Mouse (Mus musculus) MEL (cell line): ENCODE results near the gene Rassf1. TPM values are rescaled to one million over a fixed set of nuclear protein-coding genes. Genes with fewer than 3 reads are reported as not detected.
A peak's percentile ranks its signal among the peaks of the same experiment; 100 is the strongest.

Source experiments
- DNase-seq: peaks from one replicate; pipeline ENCODE4 v3.0.0; 2011; ENCODE audit warnings: low read depth, low spot score
- H3K27ac ChIP-seq: 2 replicates; pipeline ENCODE4 v1.5.1; 2012; ENCODE audit warnings: low read depth, mild to moderate bottlenecking, control low read depth, low read length, moderate library complexity; ENCODE audit not compliant: control insufficient read depth
- H3K27me3 ChIP-seq, 2 experiments: fragments of 150-350 bp in 1 of 2; sonication (generic) in 1 of 2; 2 replicates each; pipeline ENCODE4 v1.6.1; 2012; ENCODE audit warnings: low read length in 2 of 2, mild to moderate bottlenecking in 2 of 2, improper control_type of control experiment in 1 of 2, moderate library complexity in 1 of 2; ENCODE audit not compliant: insufficient read depth in 2 of 2, control insufficient read depth in 1 of 2
- H3K36me3 ChIP-seq, 2 experiments: 2 replicates each; pipeline ENCODE4 v1.6.1; 2012 to 2014; ENCODE audit warnings: low read length in 2 of 2, improper control_type of control experiment in 1 of 2, inconsistent platforms in 1 of 2, mild to moderate bottlenecking in 1 of 2; ENCODE audit not compliant: insufficient read depth in 2 of 2, control insufficient read depth in 1 of 2
- H3K4me1 ChIP-seq, 2 experiments: fragments of 150-350 bp in 1 of 2; sonication (generic) in 1 of 2; 2 replicates each; pipeline ENCODE4 v1.6.1; 2012; ENCODE audit warnings: low read length in 2 of 2, improper control_type of control experiment in 1 of 2, mild to moderate bottlenecking in 1 of 2; ENCODE audit not compliant: insufficient read depth in 2 of 2, control insufficient read depth in 1 of 2
- H3K4me3 ChIP-seq, 2 experiments: fragments of 150-350 bp in 1 of 2; sonication (generic) in 1 of 2; 2 replicates each; pipeline ENCODE4 v1.5.1; 2012; ENCODE audit warnings: low read depth in 2 of 2, low read length in 2 of 2, mild to moderate bottlenecking in 2 of 2, moderate library complexity in 2 of 2, control low read depth in 1 of 2, improper control_type of control experiment in 1 of 2; ENCODE audit not compliant: control insufficient read depth in 1 of 2, insufficient read depth in 1 of 2
- H3K79me2 ChIP-seq: 2 replicates; pipeline ENCODE4 v1.6.1; 2012; ENCODE audit warnings: mild to moderate bottlenecking, low read length, moderate library complexity; ENCODE audit not compliant: control insufficient read depth, poor library complexity, insufficient read depth
- H3K9ac ChIP-seq: 2 replicates; pipeline ENCODE4 v1.6.1; 2012; ENCODE audit warnings: low read depth, mild to moderate bottlenecking, control low read depth, low read length, moderate library complexity; ENCODE audit not compliant: control insufficient read depth, poor library complexity, severe bottlenecking
- H3K9me3 ChIP-seq: fragments of 150-350 bp; sonication (generic); replicated peaks from 2 replicates; pipeline ENCODE4 v1.6.1; 2012; ENCODE audit warnings: mild to moderate bottlenecking, low read length, improper control_type of control experiment, moderate library complexity; ENCODE audit not compliant: insufficient read depth
- EP300 ChIP-seq, 2 experiments: IDR thresholded peaks; 2 replicates each; pipeline ENCODE4 v1.6.1; 2011; ENCODE audit warnings: improper control_type of control experiment in 2 of 2, low read length in 2 of 2, low read depth in 1 of 2, mild to moderate bottlenecking in 1 of 2
- ETS1 ChIP-seq: IDR thresholded peaks from 2 replicates; pipeline ENCODE4 v1.6.1; 2012; ENCODE audit warnings: low read depth, mild to moderate bottlenecking, inconsistent platforms, low read length, improper control_type of control experiment, moderate library complexity
- GATA1 ChIP-seq: IDR thresholded peaks from 2 replicates; pipeline ENCODE4 v1.6.1; 2011; ENCODE audit warnings: low read depth, low read length, improper control_type of control experiment
- MAZ ChIP-seq: IDR thresholded peaks from 2 replicates; pipeline ENCODE4 v1.6.1; 2012; ENCODE audit warnings: low read depth, mild to moderate bottlenecking, inconsistent platforms, low read length, improper control_type of control experiment
- MEF2A ChIP-seq: IDR thresholded peaks from 2 replicates; pipeline ENCODE4 v1.6.1; 2014; ENCODE audit warnings: low read depth, mild to moderate bottlenecking, inconsistent platforms, low read length, improper control_type of control experiment; ENCODE audit not compliant: poor library complexity, insufficient replicate concordance, severe bottlenecking; ENCODE audit errors: extremely low read depth
- NRF1 ChIP-seq: IDR thresholded peaks from 2 replicates; pipeline ENCODE4 v1.6.1; 2014; ENCODE audit warnings: low read depth, mild to moderate bottlenecking, inconsistent platforms, low read length, improper control_type of control experiment, moderate library complexity; ENCODE audit not compliant: poor library complexity, insufficient read depth, severe bottlenecking
- TBP ChIP-seq: IDR thresholded peaks from 2 replicates; pipeline ENCODE4 v1.8.0; 2011; ENCODE audit warnings: low read depth, low read length, improper control_type of control experiment
- TCF12 ChIP-seq: IDR thresholded peaks from 2 replicates; pipeline ENCODE4 v1.6.1; 2014; ENCODE audit warnings: low read depth, mild to moderate bottlenecking, inconsistent platforms, low read length, improper control_type of control experiment, moderate library complexity
- ZC3H11A ChIP-seq: IDR thresholded peaks from 2 replicates; pipeline ENCODE4 v1.6.1; 2012; ENCODE audit warnings: low read depth, mild to moderate bottlenecking, inconsistent platforms, low read length, improper control_type of control experiment
- ZKSCAN1 ChIP-seq: IDR thresholded peaks from 2 replicates; pipeline ENCODE4 v1.6.1; 2012; ENCODE audit warnings: low read depth, mild to moderate bottlenecking, inconsistent platforms, low read length, improper control_type of control experiment, moderate library complexity
- ZMIZ1 ChIP-seq: IDR thresholded peaks from 2 replicates; pipeline ENCODE4 v1.6.1; 2012; ENCODE audit warnings: low read depth, mild to moderate bottlenecking, inconsistent platforms, low read length, improper control_type of control experiment, moderate library complexity
- polyA plus RNA-seq, 2 experiments: library from polyadenylated mRNA; stranded (reverse) in 1 of 2; unstranded in 1 of 2; fragments of >175 nt in 1 of 2; fragments of >200 nt in 1 of 2; gene quantifications; 2 replicates each; pipeline versions ENCODE4 v1.2.1 to v1.2.4; 2012; ENCODE audit warnings: low replicate concordance in 2 of 2, low read depth in 1 of 2; ENCODE audit not compliant: insufficient read length in 2 of 2, insufficient read depth in 1 of 2, missing spikeins in 1 of 2
- total RNA-seq: library from RNA; depleted of rRNA; stranded (reverse); fragments of 300-350 nt; gene quantifications from 2 replicates; pipeline ENCODE4 v1.2.3, GENCODE M21; 2012

The Rassf1 gene
- total and polyA plus RNA-seq, 3 experiments = 48.0 to 56.9 TPM; not detected in 1

- TF ChIP-seq ZMIZ1 = no peak
- 0 out of 2 replicates have a peak, but pooled peaks have one; percentile 25 for TF ChIP-seq ETS1
- TF ChIP-seq GATA1 = peak; percentile 80
- no peak for TF ChIP-seq MEF2A
- peak in 1 of 2 experiments; percentile 31; a peak in 1 of 4 replicates for TF ChIP-seq EP300 (IDR thresholded peaks at IDR 0.05; ENCODE audit: low read depth in 1 of 2, low read length in 2 of 2)
- TF ChIP-seq TCF12 = 0 out of 2 replicates have a peak, but pooled peaks have one; percentile 33
- Histone ChIP-seq H3K27ac (no peak overlapping the region), H3K4me3 (no peak overlapping the region), H3K9ac (no peak overlapping the region), H3K4me1 (peaks cover 3 to 28% of the 10 kb centered on the region in 2 experiments; a peak in 3 of 4 replicates), H3K79me2 (peaks cover 2% of the 10 kb centered on the region; the same call in 1 of the 2 replicates), H3K36me3 (peaks cover 0 to 10% of the 10 kb centered on the region in 2 experiments; a peak in 2 of 4 replicates), H3K9me3 (no peaks in the 10 kb centered on the region), H3K27me3 (no peaks in the 10 kb centered on the region)
- no peak for DNase-seq
Observed at GRCm38 (mm10) chr9:107607653-107608245, 56.4 kb downstream of the Rassf1 start.

GRCm38 (mm10) chr9:107608741-107609432 lies 57.5 kb downstream of the Rassf1 start, which contains the start of gene Sema3b:
Gene Sema3b (minus strand): TSS chr9:107609229.
- no peak for DNase-seq
- Histone ChIP-seq H3K9ac (no peak within 1 kb of the TSS), H3K4me3 (no peak within 1 kb of the TSS), H3K36me3 (peaks cover 0 to 11% of the 10 kb centered on the region in 2 experiments; a peak in 2 of 4 replicates), H3K27me3 (no peaks in the 10 kb centered on the region), H3K79me2 (peaks cover 2% of the 10 kb centered on the region; the same call in 1 of the 2 replicates), H3K4me1 (peaks cover 3 to 23% of the 10 kb centered on the region in 2 experiments; a peak in 3 of 4 replicates), H3K9me3 (no peaks in the 10 kb centered on the region), H3K27ac (no peak within 1 kb of the TSS)
- TF ChIP-seq ZKSCAN1 (no peak), NRF1 (no peak), TBP (no peak), MAZ (no peak), MEF2A (no peak)

- no peak overlapping the region for H3K4me3 ChIP-seq
- no peaks in the 10 kb centered on the region for H3K27me3 ChIP-seq
- DNase-seq = no peak
- H3K36me3 ChIP-seq = peaks cover 0 to 11% of the 10 kb centered on the region in 2 experiments; a peak in 2 of 4 replicates
- H3K27ac ChIP-seq = no peak overlapping the region
- no peak overlapping the region for H3K9ac ChIP-seq
- peaks cover 2% of the 10 kb centered on the region; the same call in 1 of the 2 replicates for H3K79me2 ChIP-seq
- TF ChIP-seq TCF12 = no peak
- no peak for TF ChIP-seq EP300 (IDR thresholded peaks at IDR 0.05; ENCODE audit: low read depth in 1 of 2, low read length in 2 of 2)
- no peak for TF ChIP-seq ZC3H11A
- peaks cover 3 to 23% of the 10 kb centered on the region in 2 experiments; a peak in 3 of 4 replicates for H3K4me1 ChIP-seq
- H3K9me3 ChIP-seq = no peaks in the 10 kb centered on the region
Observed at GRCm38 (mm10) chr9:107609433-107609830, 58.1 kb downstream of the Rassf1 start.
